Mouse (Mus musculus): Measurements from ENCODE around the gene H2al1k.

DNA sequence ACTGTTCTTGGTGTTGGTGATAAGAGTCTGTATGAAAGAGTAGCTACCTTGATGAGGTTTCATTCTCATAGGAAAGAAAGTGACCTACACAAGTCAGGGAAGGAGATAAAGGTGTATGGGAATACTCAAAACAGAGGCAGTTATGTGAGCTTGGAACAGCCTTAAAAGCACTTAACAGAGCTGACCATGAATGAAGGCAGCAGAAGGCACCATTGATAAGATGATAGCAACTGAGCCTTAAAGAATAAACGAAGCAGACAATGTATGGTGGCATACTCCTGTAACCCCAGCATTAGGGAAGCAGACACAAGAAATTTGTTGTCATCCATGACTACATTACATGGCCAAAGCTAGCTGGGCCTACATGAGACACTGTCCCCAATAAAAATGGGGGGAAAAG is 47.0 kb upstream of the H2al1k start:
- TF ChIP-seq CTCF (conservative IDR thresholded peaks at IDR 0.05; ENCODE audit: low read length) (no peak), NANOG (IDR thresholded peaks at IDR 0.05; ENCODE audit: borderline replicate concordance, low read length) (no peak), POU5F1 (IDR thresholded peaks at IDR 0.05; ENCODE audit: borderline replicate concordance, low read length) (no peak)

Measured in E14TG2a.4 (cell line).